9 mouse cellular contexts compared by ENCODE assay signal in the genomic region with DNA sequence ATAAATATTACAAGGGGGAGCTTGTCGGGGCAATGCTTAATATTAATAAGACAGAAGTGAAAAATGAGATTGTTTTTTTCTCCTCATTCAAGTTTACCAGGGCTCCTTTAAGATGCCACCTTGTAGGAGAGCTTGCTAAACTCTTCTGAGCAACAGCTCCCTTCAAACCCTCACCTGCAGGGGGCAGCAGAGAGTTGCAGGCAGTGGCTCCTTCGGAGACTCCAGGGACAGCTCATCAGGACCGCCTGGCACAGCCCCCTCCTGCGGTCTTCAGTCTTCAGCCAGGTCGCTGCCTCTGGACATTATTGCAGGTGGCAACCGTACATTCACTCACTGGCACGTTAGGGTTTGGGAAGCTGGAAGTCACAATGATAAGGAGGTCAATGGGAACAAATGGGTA. TPM values are rescaled to one million over a fixed set of nuclear protein-coding genes. Genes with fewer than 3 reads are reported as not detected.
DNase-seq lines count a peak whose midpoint lies in the region; ATAC-seq and TF ChIP-seq lines count a peak whose summit lies in the region.
"Had no signal": no experiment of that assay in that cellular context is flagged by ENCODE, and none has a peak within 500 bp of the region (broad histone marks: within the 10 kb centered on the region; RNA-seq: fewer than 3 reads in every experiment).

No protein-coding gene starts in this region.

- no peak for ATAC-seq in neural tube, embryonic 15.5 days (ENCODE audit: low FRiP score)
- ATAC-seq in lung, postnatal 0 days: peak; percentile 50

- no peaks in the 10 kb centered on the region for H3K27me3 ChIP-seq in neural tube, embryonic 15.5 days (replicated peaks)
- H3K27me3 ChIP-seq in lung, postnatal 0 days (replicated peaks; ENCODE audit: insufficient read depth, low read length): no peaks in the 10 kb centered on the region
- H3K27me3 ChIP-seq: heart, embryonic 15.5 days had no signal

- no peak overlapping the region for H3K27ac ChIP-seq in neural tube, embryonic 15.5 days (replicated peaks)
- no peak overlapping the region for H3K27ac ChIP-seq in lung, postnatal 0 days (ENCODE audit: low read length)
- H3K27ac ChIP-seq: heart, embryonic 15.5 days had no signal

- no peak overlapping the region for H3K4me3 ChIP-seq in neural tube, embryonic 15.5 days (replicated peaks)
- no peak overlapping the region for H3K4me3 ChIP-seq in lung, postnatal 0 days (ENCODE audit: low read depth, low read length)
- H3K4me3 ChIP-seq: heart, embryonic 15.5 days had no signal

- TF ChIP-seq CTCF in lung, postnatal 0 days (IDR thresholded peaks at IDR 0.05): peak; percentile 88

- H3K4me2 ChIP-seq in neural tube, embryonic 15.5 days: no peak overlapping the region
- H3K4me2 ChIP-seq in lung, postnatal 0 days (replicated peaks; ENCODE audit: low read depth, low read length): no peak overlapping the region
- H3K4me2 ChIP-seq: heart, embryonic 15.5 days had no signal

- H3K36me3 ChIP-seq in neural tube, embryonic 15.5 days: no peaks in the 10 kb centered on the region
- no peaks in the 10 kb centered on the region for H3K36me3 ChIP-seq in lung, postnatal 0 days (ENCODE audit: insufficient read depth, low read length)
- H3K36me3 ChIP-seq: heart, embryonic 15.5 days had no signal

- TF ChIP-seq EP300 in lung, postnatal 0 days (IDR thresholded peaks at IDR 0.05): no peak

- H3K4me1 ChIP-seq in neural tube, embryonic 15.5 days: peaks cover 11% of the 10 kb centered on the region
- no peaks in the 10 kb centered on the region for H3K4me1 ChIP-seq in lung, postnatal 0 days (ENCODE audit: insufficient read depth, low read depth, low read length)
- H3K4me1 ChIP-seq: heart, embryonic 15.5 days had no signal

- DNase-seq in neural tube, embryonic 10.5 days (ENCODE audit: extremely low spot score, low spot score): peak; percentile 78
- peak; percentile 81 for DNase-seq in c-Kit-positive CD71-negative TER-119-negative erythroid progenitor cells, embryonic 14.5 days (ENCODE audit: low read depth)
- peak; percentile 21 to 55 for DNase-seq in frontal cortex, postnatal 14 days (ENCODE audit: low spot score in 2 of 2)
- peak; percentile 88 to 89 for DNase-seq in kidney, postnatal 4 days
- DNase-seq in lung, postnatal 0 days (ENCODE audit: low spot score): peak; percentile 78
- peak; percentile 79 for DNase-seq in right cerebral cortex, postnatal 4 days
- DNase-seq in yolk sac, embryonic 10.5 days (ENCODE audit: low spot score): peak; percentile 42

- H3K9ac ChIP-seq in neural tube, embryonic 15.5 days (replicated peaks): no peak overlapping the region
- no peak overlapping the region for H3K9ac ChIP-seq in lung, postnatal 0 days (replicated peaks; ENCODE audit: low read depth)
- H3K9ac ChIP-seq: heart, embryonic 15.5 days had no signal

- 27% methylated on average over 7 of the region's 7 CpGs for WGBS in neural tube, embryonic 15.5 days
- 13% methylated on average over 7 of the region's 7 CpGs for WGBS in lung, postnatal 0 days

- no peaks in the 10 kb centered on the region for H3K9me3 ChIP-seq in neural tube, embryonic 15.5 days (replicated peaks)
- no peaks in the 10 kb centered on the region for H3K9me3 ChIP-seq in lung, postnatal 0 days (ENCODE audit: low read length)
- H3K9me3 ChIP-seq: heart, embryonic 15.5 days had no signal

RNA-seq across cellular contexts. Expression of gene Erg, which starts 18.9 kb away (rescaled TPM):
- polyA plus RNA-seq in neural tube, embryonic 15.5 days (2015; fragmentation: Nextera tagmentation; extraction: Ambion mirVana): 2.3 and 2.9 TPM in 2 replicates
- 13.2 and 14.5 TPM in 2 replicates for polyA plus RNA-seq in lung, postnatal 0 days (2015; fragmentation: Nextera tagmentation; extraction: Ambion mirVana)

Comparison
In these comparisons a context has a peak if more than half of its experiments do, and no peak if none do; other contexts are left out.
1. DNase-seq: peak in every context shown above with its lines; median percentile 88 in kidney, postnatal 4 days; 81 in c-Kit-positive CD71-negative TER-119-negative erythroid progenitor cells, embryonic 14.5 days; 79 in right cerebral cortex, postnatal 4 days; 78 in neural tube, embryonic 10.5 days; 78 in lung, postnatal 0 days; 42 in yolk sac, embryonic 10.5 days; 38 in frontal cortex, postnatal 14 days.